Mouse (Mus musculus) MEL (cell line): ENCODE data around the gene Defb45. TPM values are rescaled to one million over a fixed set of nuclear protein-coding genes. Genes with fewer than 3 reads are reported as not detected.

Experiments used
- DNase-seq: peaks from one replicate; pipeline ENCODE4 v3.0.0; 2011; ENCODE audit warnings: low read depth, low spot score
- H3K27ac ChIP-seq: 2 replicates; pipeline ENCODE4 v1.5.1; 2012; ENCODE audit warnings: low read depth, mild to moderate bottlenecking, control low read depth, low read length, moderate library complexity; ENCODE audit not compliant: control insufficient read depth
- H3K27me3 ChIP-seq, 2 experiments: fragments of 150-350 bp in 1 of 2; sonication (generic) in 1 of 2; 2 replicates each; pipeline ENCODE4 v1.6.1; 2012; ENCODE audit warnings: low read length in 2 of 2, mild to moderate bottlenecking in 2 of 2, improper control_type of control experiment in 1 of 2, moderate library complexity in 1 of 2; ENCODE audit not compliant: insufficient read depth in 2 of 2, control insufficient read depth in 1 of 2
- H3K36me3 ChIP-seq, 2 experiments: 2 replicates each; pipeline ENCODE4 v1.6.1; 2012 to 2014; ENCODE audit warnings: low read length in 2 of 2, improper control_type of control experiment in 1 of 2, inconsistent platforms in 1 of 2, mild to moderate bottlenecking in 1 of 2; ENCODE audit not compliant: insufficient read depth in 2 of 2, control insufficient read depth in 1 of 2
- H3K4me1 ChIP-seq, 2 experiments: fragments of 150-350 bp in 1 of 2; sonication (generic) in 1 of 2; 2 replicates each; pipeline ENCODE4 v1.6.1; 2012; ENCODE audit warnings: low read length in 2 of 2, improper control_type of control experiment in 1 of 2, mild to moderate bottlenecking in 1 of 2; ENCODE audit not compliant: insufficient read depth in 2 of 2, control insufficient read depth in 1 of 2
- H3K4me3 ChIP-seq, 2 experiments: fragments of 150-350 bp in 1 of 2; sonication (generic) in 1 of 2; 2 replicates each; pipeline ENCODE4 v1.5.1; 2012; ENCODE audit warnings: low read depth in 2 of 2, low read length in 2 of 2, mild to moderate bottlenecking in 2 of 2, moderate library complexity in 2 of 2, control low read depth in 1 of 2, improper control_type of control experiment in 1 of 2; ENCODE audit not compliant: control insufficient read depth in 1 of 2, insufficient read depth in 1 of 2
- H3K79me2 ChIP-seq: 2 replicates; pipeline ENCODE4 v1.6.1; 2012; ENCODE audit warnings: mild to moderate bottlenecking, low read length, moderate library complexity; ENCODE audit not compliant: control insufficient read depth, poor library complexity, insufficient read depth
- H3K9ac ChIP-seq: 2 replicates; pipeline ENCODE4 v1.6.1; 2012; ENCODE audit warnings: low read depth, mild to moderate bottlenecking, control low read depth, low read length, moderate library complexity; ENCODE audit not compliant: control insufficient read depth, poor library complexity, severe bottlenecking
- H3K9me3 ChIP-seq: fragments of 150-350 bp; sonication (generic); replicated peaks from 2 replicates; pipeline ENCODE4 v1.6.1; 2012; ENCODE audit warnings: mild to moderate bottlenecking, low read length, improper control_type of control experiment, moderate library complexity; ENCODE audit not compliant: insufficient read depth
- BHLHE40 ChIP-seq: IDR thresholded peaks from 2 replicates; pipeline ENCODE4 v1.6.1; 2012; ENCODE audit warnings: low read depth, mild to moderate bottlenecking, inconsistent platforms, low read length, improper control_type of control experiment, borderline replicate concordance
- CHD1 ChIP-seq: IDR thresholded peaks from 2 replicates; pipeline ENCODE4 v1.6.1; 2012; ENCODE audit warnings: low read depth, mild to moderate bottlenecking, inconsistent platforms, low read length, improper control_type of control experiment
- KAT2A ChIP-seq: conservative IDR thresholded peaks from 2 replicates; pipeline ENCODE4 v1.6.1; 2012; ENCODE audit warnings: low read depth, low read length, improper control_type of control experiment, inconsistent platforms
- MEF2A ChIP-seq: IDR thresholded peaks from 2 replicates; pipeline ENCODE4 v1.6.1; 2014; ENCODE audit warnings: low read depth, mild to moderate bottlenecking, inconsistent platforms, low read length, improper control_type of control experiment; ENCODE audit not compliant: poor library complexity, insufficient replicate concordance, severe bottlenecking; ENCODE audit errors: extremely low read depth
- MYC ChIP-seq: IDR thresholded peaks from 2 replicates; pipeline ENCODE4 v1.6.1; 2011; ENCODE audit warnings: low read depth, mild to moderate bottlenecking, low read length, improper control_type of control experiment, moderate library complexity
- NELFE ChIP-seq: IDR thresholded peaks from 2 replicates; pipeline ENCODE4 v1.6.1; 2011; ENCODE audit warnings: low read depth, low read length, improper control_type of control experiment
- NRF1 ChIP-seq: IDR thresholded peaks from 2 replicates; pipeline ENCODE4 v1.6.1; 2014; ENCODE audit warnings: low read depth, mild to moderate bottlenecking, inconsistent platforms, low read length, improper control_type of control experiment, moderate library complexity; ENCODE audit not compliant: poor library complexity, insufficient read depth, severe bottlenecking
- POLR2AphosphoS2 ChIP-seq: IDR thresholded peaks from 2 replicates; pipeline ENCODE4 v1.6.1; 2011; ENCODE audit warnings: low read length, improper control_type of control experiment
- POLR2AphosphoS5 ChIP-seq: IDR thresholded peaks from 2 replicates; pipeline ENCODE4 v1.6.1; 2012; ENCODE audit warnings: low read depth, borderline replicate concordance, mild to moderate bottlenecking, inconsistent platforms, low read length, moderate library complexity, mixed read lengths
- RAD21 ChIP-seq: IDR thresholded peaks from 2 replicates; pipeline ENCODE4 v1.6.1; 2011; ENCODE audit warnings: mild to moderate bottlenecking, low read depth, low read length, improper control_type of control experiment
- RCOR1 ChIP-seq: IDR thresholded peaks from 2 replicates; pipeline ENCODE4 v1.6.1; 2012; ENCODE audit warnings: low read depth, mild to moderate bottlenecking, inconsistent platforms, low read length, improper control_type of control experiment
- SIN3A ChIP-seq: IDR thresholded peaks from 2 replicates; pipeline ENCODE4 v1.6.1; 2012; ENCODE audit warnings: low read length, improper control_type of control experiment, inconsistent platforms
- TAL1 ChIP-seq: IDR thresholded peaks from 2 replicates; pipeline ENCODE4 v1.6.1; 2012; ENCODE audit warnings: mild to moderate bottlenecking, inconsistent platforms, low read length, moderate library complexity, mixed read lengths
- USF1 ChIP-seq: IDR thresholded peaks from 2 replicates; pipeline ENCODE4 v1.6.1; 2014; ENCODE audit warnings: low read depth, mild to moderate bottlenecking, inconsistent platforms, low read length, improper control_type of control experiment, moderate library complexity
- USF2 ChIP-seq, 2 experiments: IDR thresholded peaks; 2 replicates each; pipeline ENCODE4 v1.6.1; 2011 to 2012; ENCODE audit warnings: improper control_type of control experiment in 2 of 2, low read length in 2 of 2, borderline replicate concordance in 1 of 2, inconsistent platforms in 1 of 2, low read depth in 1 of 2, mild to moderate bottlenecking in 1 of 2; ENCODE audit not compliant: insufficient read depth in 1 of 2
- ZMIZ1 ChIP-seq: IDR thresholded peaks from 2 replicates; pipeline ENCODE4 v1.6.1; 2012; ENCODE audit warnings: low read depth, mild to moderate bottlenecking, inconsistent platforms, low read length, improper control_type of control experiment, moderate library complexity
- polyA plus RNA-seq, 2 experiments: library from polyadenylated mRNA; stranded (reverse) in 1 of 2; unstranded in 1 of 2; fragments of >175 nt in 1 of 2; fragments of >200 nt in 1 of 2; gene quantifications; 2 replicates each; pipeline versions ENCODE4 v1.2.1 to v1.2.4; 2012; ENCODE audit warnings: low replicate concordance in 2 of 2, low read depth in 1 of 2; ENCODE audit not compliant: insufficient read length in 2 of 2, insufficient read depth in 1 of 2, missing spikeins in 1 of 2
- total RNA-seq: library from RNA; depleted of rRNA; stranded (reverse); fragments of 300-350 nt; gene quantifications from 2 replicates; pipeline ENCODE4 v1.2.3, GENCODE M21; 2012

Gene Defb45
- total and polyA plus RNA-seq, 3 experiments, result not detected

- H3K4me3 ChIP-seq, result no peak overlapping the region
- H3K27me3 ChIP-seq, result peaks cover 3 to 14% of the 10 kb centered on the region in 2 experiments; a peak in 3 of 4 replicates
- DNase-seq, result peak; percentile 38
- no peaks in the 10 kb centered on the region for H3K79me2 ChIP-seq
- H3K36me3 ChIP-seq, result no peaks in the 10 kb centered on the region; a peak in 1 of 4 replicates
- no peak overlapping the region for H3K9ac ChIP-seq
- TF ChIP-seq POLR2AphosphoS5 (no peak), TAL1 (no peak), USF2 (IDR thresholded peaks at IDR 0.05; ENCODE audit: borderline replicate concordance in 1 of 2, insufficient read depth in 1 of 2, low read depth in 1 of 2, low read length in 2 of 2) (0 out of 4 replicates have a peak, but pooled peaks of 1 of the 2 experiments have one; percentile 25), MEF2A (no peak), CHD1 (no peak), RAD21 (no peak), SIN3A (no peak), USF1 (peak; percentile 84), NELFE (no peak), KAT2A (no peak), RCOR1 (no peak), BHLHE40 (peak; percentile 62; the same call in 1 of the 2 replicates), ZMIZ1 (no peak), POLR2AphosphoS2 (no peak), NRF1 (no peak)
- no peak overlapping the region for H3K27ac ChIP-seq
- H3K9me3 ChIP-seq, result no peaks in the 10 kb centered on the region
- H3K4me1 ChIP-seq, result peaks cover 0 to 10% of the 10 kb centered on the region in 2 experiments; a peak in 2 of 4 replicates
Measured at GRCm38 (mm10) chr2:152580612-152581011, 18.6 kb downstream of the Defb45 start.

DNA sequence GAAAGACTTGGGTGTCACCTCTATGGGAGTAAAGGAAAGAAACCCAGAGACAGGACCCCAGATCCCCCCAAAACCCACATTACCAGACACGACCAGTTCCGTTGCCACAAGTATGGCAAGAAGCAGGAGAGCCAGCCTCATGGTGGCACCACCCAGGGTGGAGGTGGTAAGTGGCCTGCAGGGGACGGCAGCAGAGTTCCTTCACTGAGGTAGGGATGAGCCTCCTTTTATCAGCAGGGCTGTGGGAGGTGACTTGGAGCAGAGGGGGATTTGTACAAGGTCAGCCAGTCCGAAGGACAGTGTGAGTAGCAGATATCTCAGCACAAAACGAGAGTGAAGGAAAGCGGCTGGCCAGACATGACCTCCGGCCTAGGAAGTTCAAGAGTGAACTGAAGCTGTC, 19.1 kb downstream of the Defb45 start, which contains the start of gene Defb19:
TSS of gene Defb19 (minus strand) at position 206 of the 400 bp plus-strand sequence.
- Histone ChIP-seq H3K36me3 (no peaks in the 10 kb centered on the region; a peak in 1 of 4 replicates), H3K27ac (no peak within 1 kb of the TSS), H3K9ac (no peak within 1 kb of the TSS), H3K4me3 (no peak within 1 kb of the TSS), H3K4me1 (peaks cover 0 to 10% of the 10 kb centered on the region in 2 experiments; a peak in 2 of 4 replicates), H3K9me3 (no peaks in the 10 kb centered on the region), H3K79me2 (no peaks in the 10 kb centered on the region), H3K27me3 (peaks cover 3 to 14% of the 10 kb centered on the region in 2 experiments)
- TF ChIP-seq MYC, result no peak
- no peak for DNase-seq
